Mouse (Mus musculus): Measurements from ENCODE around the gene Cma1. TPM values are rescaled to one million over a fixed set of nuclear protein-coding genes. Genes with fewer than 3 reads are reported as not detected.
"Not testable (repeated sequence)": the region's sequence is repeated elsewhere in the genome, so short reads cannot be mapped to it uniquely, and the experiment has no call there.

Gene Cma1
- polyA plus RNA-seq (2014; fragmentation: Nextera tagmentation; extraction: Ambion mirVana) = not detected in 2 replicates

DNA sequence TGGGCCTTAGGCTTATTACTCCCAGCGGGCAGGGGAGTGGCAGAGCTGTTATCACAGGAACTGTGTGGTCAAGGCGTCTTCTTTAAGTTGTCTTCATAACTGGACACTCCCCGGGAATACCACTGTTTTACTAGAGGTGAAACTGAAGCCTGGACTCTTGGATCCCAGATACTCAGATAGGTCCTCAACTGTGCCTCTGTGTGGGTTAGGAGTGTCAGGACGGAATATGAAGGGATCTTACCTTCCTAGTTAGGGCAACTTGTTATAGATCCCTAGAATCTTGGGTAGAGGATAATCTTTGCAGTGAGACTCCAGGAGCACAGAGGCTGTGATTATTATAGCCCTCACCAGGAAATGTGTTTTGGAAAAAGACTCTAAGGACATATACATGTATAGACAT, at the start of gene Cma1:
Cma1 (minus strand) TSS at position 101 of the 400 bp plus-strand sequence.
- no peaks in the 10 kb centered on the region for H3K9me3 ChIP-seq (ENCODE audit: control insufficient read depth, low read length)
- H3K36me3 ChIP-seq (ENCODE audit: control insufficient read depth, insufficient read depth, low read length) = no peaks in the 10 kb centered on the region
- 52% methylated on average over 4 of the region's 4 CpGs for WGBS
- no peak within 1 kb of the TSS for H3K9ac ChIP-seq (ENCODE audit: low read depth, low read length)
- DNase-seq (ENCODE audit: low spot score) (no peak), ATAC-seq (replicated peaks; ENCODE audit: low FRiP score) (no peak)
- H3K4me2 ChIP-seq = no peak within 1 kb of the TSS
- H3K27me3 ChIP-seq (replicated peaks; ENCODE audit: control insufficient read depth, insufficient read depth, low read length) = no peaks in the 10 kb centered on the region
- H3K27ac ChIP-seq (ENCODE audit: low read depth, low read length) = no peak within 1 kb of the TSS
- H3K4me1 ChIP-seq (replicated peaks; ENCODE audit: control insufficient read depth, insufficient read depth, low read length) = no peaks in the 10 kb centered on the region
- H3K4me3 ChIP-seq (ENCODE audit: low read depth, low read length) = no peak within 1 kb of the TSS

DNA sequence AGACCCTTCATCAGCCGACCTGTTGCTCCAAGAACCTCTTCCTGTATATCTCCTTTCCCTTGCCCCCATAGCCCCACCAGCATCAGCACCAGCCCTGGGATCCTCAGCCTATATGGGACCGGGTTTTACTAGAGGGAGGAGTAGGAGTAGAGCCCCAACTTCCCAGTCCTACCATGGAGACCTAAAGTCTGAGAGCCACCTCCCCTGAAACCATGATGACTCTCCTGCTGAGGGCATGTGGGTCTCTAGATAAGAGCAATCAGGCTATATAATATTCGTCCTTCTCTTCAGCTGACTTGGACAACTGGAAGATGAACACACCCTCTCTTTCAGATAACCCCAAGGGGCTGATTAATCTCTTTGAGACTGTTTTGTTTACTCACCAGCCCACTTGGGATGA, 43.0 kb upstream of the Cma1 start:
- H3K9me3 ChIP-seq (ENCODE audit: control insufficient read depth, low read length); H3K9ac ChIP-seq (ENCODE audit: low read depth, low read length); H3K27me3 ChIP-seq (replicated peaks; ENCODE audit: control insufficient read depth, insufficient read depth, low read length); H3K4me1 ChIP-seq (replicated peaks; ENCODE audit: control insufficient read depth, insufficient read depth, low read length); H3K27ac ChIP-seq (ENCODE audit: low read depth, low read length); H3K36me3 ChIP-seq (ENCODE audit: control insufficient read depth, insufficient read depth, low read length); H3K4me2 ChIP-seq; DNase-seq (ENCODE audit: low spot score); H3K4me3 ChIP-seq (ENCODE audit: low read depth, low read length): not testable (repeated sequence)
- ATAC-seq (replicated peaks; ENCODE audit: low FRiP score) = peak; percentile 80
- 56% methylated on average over 1 of the region's 3 CpGs for WGBS

DNA sequence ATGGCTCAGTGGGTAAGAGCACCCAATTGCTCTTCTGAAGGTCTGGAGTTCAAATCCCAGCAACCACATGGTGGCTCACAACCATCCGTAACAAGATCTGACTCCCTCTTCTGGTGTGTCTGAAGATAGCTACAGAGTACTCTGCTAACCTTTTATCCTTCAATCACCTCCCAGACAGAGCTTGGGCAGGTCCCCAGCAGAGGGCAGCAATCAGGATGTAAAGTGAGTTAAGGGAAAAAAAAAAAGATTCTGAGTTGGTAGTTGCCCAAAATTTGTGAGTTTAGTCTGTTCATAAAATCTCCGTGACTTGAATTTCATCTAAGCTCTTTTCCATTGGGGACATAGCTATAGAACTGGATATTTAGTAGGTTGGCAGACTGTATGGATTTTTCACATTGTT, 19.4 kb upstream of the Cma1 start:
- WGBS = 46% methylated on average over 2 of the region's 2 CpGs
- not testable (repeated sequence) for H3K9ac ChIP-seq (ENCODE audit: low read depth, low read length); H3K9me3 ChIP-seq (ENCODE audit: control insufficient read depth, low read length); H3K27me3 ChIP-seq (replicated peaks; ENCODE audit: control insufficient read depth, insufficient read depth, low read length); H3K4me2 ChIP-seq; DNase-seq (ENCODE audit: low spot score); H3K4me3 ChIP-seq (ENCODE audit: low read depth, low read length); H3K27ac ChIP-seq (ENCODE audit: low read depth, low read length); H3K4me1 ChIP-seq (replicated peaks; ENCODE audit: control insufficient read depth, insufficient read depth, low read length); ATAC-seq (replicated peaks; ENCODE audit: low FRiP score); H3K36me3 ChIP-seq (ENCODE audit: control insufficient read depth, insufficient read depth, low read length)

DNA sequence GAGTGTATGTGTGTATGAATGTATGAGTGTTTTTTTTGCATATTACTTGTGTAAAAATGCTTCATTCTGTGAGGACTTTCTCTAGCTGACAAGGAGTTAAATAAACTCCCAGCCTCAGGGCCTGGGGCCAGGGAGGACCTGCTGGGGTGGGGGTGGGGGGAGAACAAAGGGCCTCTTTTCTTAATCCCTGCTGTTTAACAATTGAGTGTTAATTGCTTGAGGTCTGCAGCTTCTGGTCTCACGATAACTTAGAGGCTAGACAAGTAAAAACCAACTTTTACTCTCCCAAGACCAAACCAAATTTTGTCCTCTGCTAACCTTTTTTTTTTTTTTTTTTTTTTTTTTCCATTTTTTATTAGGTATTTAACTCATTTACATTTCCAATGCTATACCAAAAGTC, 18.8 kb upstream of the Cma1 start:
- Histone ChIP-seq H3K9me3 (ENCODE audit: control insufficient read depth, low read length) (no peaks in the 10 kb centered on the region), H3K9ac (ENCODE audit: low read depth, low read length) (no peak overlapping the region), H3K4me2 (no peak overlapping the region), H3K27ac (ENCODE audit: low read depth, low read length) (no peak overlapping the region), H3K36me3 (ENCODE audit: control insufficient read depth, insufficient read depth, low read length) (no peaks in the 10 kb centered on the region), H3K4me1 (replicated peaks; ENCODE audit: control insufficient read depth, insufficient read depth, low read length) (no peaks in the 10 kb centered on the region), H3K27me3 (replicated peaks; ENCODE audit: control insufficient read depth, insufficient read depth, low read length) (no peaks in the 10 kb centered on the region), H3K4me3 (ENCODE audit: low read depth, low read length) (no peak overlapping the region)
- DNase-seq (ENCODE audit: low spot score) = no peak
- ATAC-seq (replicated peaks; ENCODE audit: low FRiP score) = no peak
- WGBS = 40% methylated on average over 1 of the region's 1 CpGs

DNA sequence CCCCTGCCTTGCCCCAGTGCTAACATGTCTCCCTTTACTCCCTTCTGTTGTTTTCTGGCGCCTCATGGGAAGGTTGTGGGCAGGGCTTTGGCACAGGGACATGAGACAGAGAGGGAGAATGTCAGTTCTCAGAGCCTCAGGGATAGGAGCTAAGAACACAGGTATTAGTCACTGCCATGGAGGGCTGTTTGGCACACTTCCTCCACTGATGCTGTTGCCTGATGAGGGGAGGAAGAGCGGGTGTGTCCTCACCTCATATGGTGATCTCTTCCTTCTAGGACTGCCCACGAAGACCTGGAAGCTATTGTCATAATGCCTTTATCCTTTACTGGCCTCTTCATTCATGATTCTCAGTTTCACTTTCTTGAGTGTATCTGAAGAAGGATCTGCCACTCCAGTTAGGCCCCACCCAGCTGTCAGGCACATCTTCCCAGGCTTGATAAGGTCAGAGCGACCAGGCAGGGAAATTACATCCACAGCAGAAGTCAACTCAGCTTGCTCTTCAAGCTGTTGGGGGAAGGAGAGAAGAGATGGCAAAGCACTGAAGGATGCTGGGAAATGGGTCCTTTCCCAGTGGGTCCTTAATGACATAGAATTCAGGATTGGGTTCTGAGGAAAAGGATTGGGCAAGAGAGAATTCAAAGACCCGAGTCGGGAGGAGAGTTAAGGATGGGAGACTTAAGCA, 6.0 kb upstream of the Cma1 start, which contains the start of gene Cma2:
Cma2 (plus strand) TSS at position 635 of the 685 bp plus-strand sequence.
- Histone ChIP-seq H3K9ac (ENCODE audit: low read depth, low read length) (no peak within 1 kb of the TSS), H3K4me1 (replicated peaks; ENCODE audit: control insufficient read depth, insufficient read depth, low read length) (no peaks in the 10 kb centered on the region), H3K36me3 (ENCODE audit: control insufficient read depth, insufficient read depth, low read length) (no peaks in the 10 kb centered on the region), H3K4me3 (ENCODE audit: low read depth, low read length) (no peak within 1 kb of the TSS), H3K27me3 (replicated peaks; ENCODE audit: control insufficient read depth, insufficient read depth, low read length) (no peaks in the 10 kb centered on the region), H3K9me3 (ENCODE audit: control insufficient read depth, low read length) (no peaks in the 10 kb centered on the region), H3K27ac (ENCODE audit: low read depth, low read length) (no peak within 1 kb of the TSS), H3K4me2 (no peak within 1 kb of the TSS)
- DNase-seq (ENCODE audit: low spot score) = no peak
- WGBS = 71% methylated on average over 6 of the region's 6 CpGs
- ATAC-seq (replicated peaks; ENCODE audit: low FRiP score) = no peak

DNA sequence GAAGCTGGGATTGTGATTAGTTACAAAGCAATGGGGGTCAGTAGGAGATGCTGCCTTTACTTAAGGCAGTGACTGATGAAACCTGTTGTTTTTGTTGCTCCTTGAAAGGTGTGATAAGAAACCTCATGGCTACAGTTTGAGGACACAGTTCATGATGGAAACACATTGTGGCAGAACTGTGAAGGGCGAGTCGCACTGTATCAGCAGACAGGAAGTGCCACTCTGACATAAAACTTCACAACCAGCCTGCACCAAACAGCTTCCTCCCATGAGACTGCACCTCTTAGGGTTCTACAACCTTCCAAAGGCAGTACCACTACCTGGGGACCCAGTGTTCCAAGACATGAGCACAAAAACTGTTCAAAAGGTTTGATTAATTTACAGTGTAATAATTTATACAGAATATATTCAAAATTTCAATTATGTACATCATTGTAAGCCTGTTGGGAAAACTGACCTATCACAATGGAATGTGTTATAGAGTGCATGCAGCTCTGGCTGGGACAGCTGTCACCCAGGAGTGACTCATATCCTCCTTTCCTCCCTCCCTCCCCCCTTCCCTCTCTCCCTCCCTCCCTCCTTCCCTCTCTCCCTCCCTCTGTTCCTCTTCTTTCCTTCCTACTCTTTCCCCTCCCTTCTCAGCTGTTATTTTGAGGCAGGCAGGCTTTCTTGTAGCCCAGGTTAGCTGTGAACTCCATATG, 1.9 kb upstream of the Cma1 start:
- H3K36me3 ChIP-seq (ENCODE audit: control insufficient read depth, insufficient read depth, low read length) = no peaks in the 10 kb centered on the region
- DNase-seq (ENCODE audit: low spot score) (no peak), ATAC-seq (replicated peaks; ENCODE audit: low FRiP score) (no peak)
- no peak overlapping the region for H3K9ac ChIP-seq (ENCODE audit: low read depth, low read length)
- H3K4me1 ChIP-seq (replicated peaks; ENCODE audit: control insufficient read depth, insufficient read depth, low read length) = no peaks in the 10 kb centered on the region
- no peaks in the 10 kb centered on the region for H3K9me3 ChIP-seq (ENCODE audit: control insufficient read depth, low read length)
- no peak overlapping the region for H3K4me3 ChIP-seq (ENCODE audit: low read depth, low read length)
- H3K27ac ChIP-seq (ENCODE audit: low read depth, low read length) = no peak overlapping the region
- H3K27me3 ChIP-seq (replicated peaks; ENCODE audit: control insufficient read depth, insufficient read depth, low read length) = no peaks in the 10 kb centered on the region
- H3K4me2 ChIP-seq = no peak overlapping the region
- WGBS = 28% methylated on average over 2 of the region's 2 CpGs

DNA sequence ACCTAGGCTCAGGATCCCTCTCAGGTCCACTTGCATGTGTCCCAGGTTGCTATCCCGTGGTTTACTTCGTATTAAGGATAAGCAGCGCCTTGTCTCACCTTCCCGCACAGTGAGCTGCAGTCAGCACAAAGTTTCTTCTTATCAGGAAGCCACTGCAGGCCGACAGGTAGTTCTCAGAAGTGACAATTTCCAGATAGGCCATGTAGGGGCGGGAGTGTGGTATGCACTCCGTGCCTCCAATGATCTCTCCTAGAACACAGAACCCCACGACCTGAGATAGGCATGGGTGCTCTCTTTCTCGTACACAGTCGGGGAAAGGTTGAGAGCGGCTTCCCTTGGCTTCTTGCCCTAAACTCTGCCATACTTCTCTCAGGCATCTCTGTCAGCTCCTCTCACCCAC, 874 bp downstream of the Cma1 start:
- WGBS = 51% methylated on average over 11 of the region's 11 CpGs
- H3K27me3 ChIP-seq (replicated peaks; ENCODE audit: control insufficient read depth, insufficient read depth, low read length) = no peaks in the 10 kb centered on the region
- DNase-seq (ENCODE audit: low spot score) = no peak
- H3K4me2 ChIP-seq = no peak overlapping the region
- no peak overlapping the region for H3K4me3 ChIP-seq (ENCODE audit: low read depth, low read length)
- no peak for ATAC-seq (replicated peaks; ENCODE audit: low FRiP score)
- no peak overlapping the region for H3K9ac ChIP-seq (ENCODE audit: low read depth, low read length)
- no peaks in the 10 kb centered on the region for H3K9me3 ChIP-seq (ENCODE audit: control insufficient read depth, low read length)
- H3K4me1 ChIP-seq (replicated peaks; ENCODE audit: control insufficient read depth, insufficient read depth, low read length) = no peaks in the 10 kb centered on the region
- H3K27ac ChIP-seq (ENCODE audit: low read depth, low read length) = no peak overlapping the region
- H3K36me3 ChIP-seq (ENCODE audit: control insufficient read depth, insufficient read depth, low read length) = no peaks in the 10 kb centered on the region

DNA sequence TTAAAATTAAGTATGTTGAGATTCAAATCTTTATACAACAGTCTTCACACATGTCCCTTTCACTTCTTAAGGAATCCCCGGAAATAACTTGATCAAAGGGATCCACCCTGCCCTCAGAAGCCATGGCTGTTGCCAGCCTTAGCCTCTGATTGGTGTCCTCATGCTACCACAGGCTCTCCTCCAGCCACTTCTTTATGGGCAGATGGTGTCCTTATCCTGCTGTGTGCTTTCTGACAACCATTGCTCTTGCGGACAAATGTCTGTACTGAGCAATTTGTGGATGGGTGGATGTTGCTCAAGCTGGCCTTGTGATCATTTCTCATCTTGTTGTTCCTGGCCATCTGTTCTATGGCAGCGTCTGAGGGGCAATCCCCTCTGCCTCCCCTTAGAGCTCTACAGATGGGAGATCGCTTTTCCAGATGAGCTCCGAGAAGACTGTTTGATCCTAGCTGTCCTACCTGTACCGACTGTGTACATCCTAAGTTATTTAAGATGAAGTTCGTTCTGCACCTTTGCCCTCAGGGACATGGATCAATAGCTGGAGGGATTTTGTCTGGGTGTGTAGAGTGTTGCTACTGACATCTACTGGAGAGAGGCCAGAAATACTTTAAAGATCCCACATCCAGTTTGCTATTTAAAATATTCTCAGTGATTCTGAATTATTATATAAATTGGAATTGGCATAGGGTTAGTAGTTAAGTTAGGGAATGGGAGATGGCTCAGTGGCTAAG, 4.2 kb downstream of the Cma1 start:
- WGBS = 43% methylated on average over 7 of the region's 7 CpGs
- H3K9me3 ChIP-seq (ENCODE audit: control insufficient read depth, low read length) = no peaks in the 10 kb centered on the region
- DNase-seq (ENCODE audit: low spot score) = no peak
- no peak overlapping the region for H3K4me3 ChIP-seq (ENCODE audit: low read depth, low read length)
- no peak for ATAC-seq (replicated peaks; ENCODE audit: low FRiP score)
- H3K36me3 ChIP-seq (ENCODE audit: control insufficient read depth, insufficient read depth, low read length) = no peaks in the 10 kb centered on the region
- no peaks in the 10 kb centered on the region for H3K4me1 ChIP-seq (replicated peaks; ENCODE audit: control insufficient read depth, insufficient read depth, low read length)
- H3K27ac ChIP-seq (ENCODE audit: low read depth, low read length) = no peak overlapping the region
- no peak overlapping the region for H3K4me2 ChIP-seq
- H3K9ac ChIP-seq (ENCODE audit: low read depth, low read length) = no peak overlapping the region
- no peaks in the 10 kb centered on the region for H3K27me3 ChIP-seq (replicated peaks; ENCODE audit: control insufficient read depth, insufficient read depth, low read length)

Measured in liver, embryonic 11.5 days (tissue).